Mouse (Mus musculus) c-Kit-positive CD71-negative TER-119-negative erythroid progenitor cells, embryonic 14.5 days (primary cell): ENCODE measurements around the gene Ttll11.
A peak's percentile ranks its signal among the peaks of the same experiment; 100 is the strongest.

Experiments used
- DNase-seq: peaks from one replicate; pipeline ENCODE4 v3.0.0-alpha.2; 2013; ENCODE audit warnings: low read depth

Ttll11 gene

DNA sequence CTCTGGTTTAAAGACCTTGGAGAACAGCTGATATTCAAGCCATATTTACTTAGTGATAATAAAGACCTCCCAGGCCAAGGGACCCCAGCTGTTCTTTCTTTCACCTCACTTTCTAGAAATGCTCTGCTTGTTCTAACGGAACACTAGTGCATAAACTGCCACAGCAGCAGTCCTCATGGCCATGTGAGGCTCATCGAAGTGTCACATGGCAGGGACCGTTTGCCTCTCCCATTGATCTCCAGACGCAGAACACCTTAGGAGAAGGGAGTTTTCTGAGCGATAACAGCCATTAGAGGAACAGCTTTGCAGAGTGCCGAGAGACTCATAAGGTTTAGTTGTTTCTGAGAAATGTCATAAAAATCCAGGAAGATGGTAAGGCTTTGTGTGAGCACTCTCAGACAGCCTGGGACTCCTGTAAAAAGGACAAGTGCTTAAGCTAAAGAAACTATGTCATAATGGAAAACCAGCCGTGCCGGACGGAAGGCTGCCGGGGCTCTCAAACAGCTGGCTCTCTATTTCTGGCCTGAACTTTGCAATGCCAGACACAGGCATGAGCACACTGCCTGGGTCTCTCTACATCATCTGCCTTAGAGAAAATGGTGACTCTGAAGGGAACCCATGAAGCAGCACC, 13.7 kb downstream of the Ttll11 start:
- no peak for DNase-seq

DNA sequence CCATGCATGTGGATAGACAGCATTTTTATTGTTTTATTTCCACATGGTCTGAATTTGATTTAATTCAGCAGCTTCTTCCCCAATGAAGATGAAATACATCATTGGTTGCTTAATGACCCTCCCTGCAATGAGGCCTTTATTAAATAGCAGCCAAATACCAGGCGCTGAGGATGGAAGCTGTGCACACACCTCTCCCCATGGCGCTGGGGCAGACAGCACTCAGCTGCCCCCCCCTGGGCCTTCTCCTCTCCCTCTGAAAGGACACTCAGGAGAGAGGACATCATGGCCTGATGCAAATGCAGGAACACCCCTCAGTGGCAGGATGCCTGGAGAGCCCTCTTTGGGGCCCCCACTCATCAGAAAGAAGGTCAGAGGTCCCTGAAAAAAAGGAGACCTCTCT, 16.4 kb downstream of the Ttll11 start:
- no peak for DNase-seq

DNA sequence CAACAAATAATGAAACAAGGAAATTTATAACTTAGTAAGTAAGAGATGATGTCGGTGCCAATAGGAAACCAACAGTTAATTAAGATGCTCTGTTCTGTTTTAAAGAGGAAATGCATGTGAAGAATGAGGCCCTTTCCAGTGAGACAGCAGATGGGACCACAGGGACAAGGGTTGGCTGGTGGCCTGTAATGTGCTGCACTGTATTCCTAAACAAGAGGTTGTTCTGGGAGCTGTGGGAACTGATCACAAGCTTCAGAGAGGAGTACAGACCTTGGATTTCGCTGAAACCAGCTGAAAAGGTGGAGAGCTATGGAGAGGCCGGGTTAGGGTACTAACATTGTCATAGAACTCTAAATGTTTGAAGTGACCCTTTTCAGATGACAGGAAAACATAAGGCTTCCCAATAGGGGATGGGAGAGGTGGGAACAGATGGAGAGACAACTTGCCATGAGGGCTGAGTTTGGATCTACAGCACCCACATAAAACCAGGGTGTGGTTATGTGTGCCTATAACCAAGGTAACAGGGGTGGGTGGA, 18.1 kb downstream of the Ttll11 start:
- DNase-seq, result no peak

DNA sequence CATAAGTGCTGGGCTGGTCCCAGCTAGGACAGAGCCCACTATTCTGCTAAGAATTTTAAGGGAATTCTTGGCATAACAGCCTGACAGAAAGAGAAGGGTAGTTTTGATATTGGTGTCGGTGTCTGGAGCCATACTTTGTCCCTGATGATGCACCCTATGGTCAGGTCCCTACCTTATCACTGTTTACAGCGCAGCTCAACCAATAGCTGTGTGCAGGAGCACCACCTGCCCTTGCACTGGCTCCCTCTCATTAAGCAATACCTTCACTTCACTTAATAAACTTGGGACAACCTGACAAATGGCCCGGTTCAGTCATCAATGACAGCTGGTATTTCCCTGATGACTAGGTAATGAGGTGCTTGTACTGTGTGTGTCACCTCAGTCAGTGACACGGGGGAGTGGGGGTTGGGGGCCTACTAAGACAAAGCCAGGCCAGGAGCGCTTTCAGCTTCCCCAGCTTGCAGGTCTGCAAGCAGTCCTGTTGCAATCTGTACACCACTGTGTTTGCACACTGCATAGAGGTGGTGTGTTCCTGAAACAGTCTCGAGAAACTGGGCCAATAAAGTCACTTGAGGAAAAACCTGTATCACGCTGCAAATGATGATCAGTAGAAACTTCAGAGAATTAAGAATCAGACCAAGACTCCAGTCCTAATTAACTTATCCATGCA, 22.1 kb downstream of the Ttll11 start:
- DNase-seq, result no peak

DNA sequence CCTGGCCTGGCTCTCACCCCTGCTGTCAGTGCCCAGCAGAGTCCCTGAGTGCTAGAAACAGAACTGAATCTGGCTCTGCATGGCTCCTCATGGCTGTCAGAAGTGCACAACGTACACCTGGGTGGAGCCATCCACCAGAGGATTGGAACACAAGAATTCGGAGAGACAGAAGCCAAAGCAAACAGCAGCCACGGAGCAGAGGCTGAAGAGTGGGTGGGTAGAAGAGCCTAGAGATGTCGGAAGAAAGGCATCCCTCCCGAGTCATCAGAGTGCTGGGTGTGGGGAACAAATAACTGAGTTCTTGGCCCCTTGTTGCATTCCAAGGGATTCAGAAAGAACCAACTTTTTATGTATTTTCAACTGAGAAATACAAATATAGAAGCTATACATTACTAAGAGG, 24.5 kb downstream of the Ttll11 start:
- no peak for DNase-seq

DNA sequence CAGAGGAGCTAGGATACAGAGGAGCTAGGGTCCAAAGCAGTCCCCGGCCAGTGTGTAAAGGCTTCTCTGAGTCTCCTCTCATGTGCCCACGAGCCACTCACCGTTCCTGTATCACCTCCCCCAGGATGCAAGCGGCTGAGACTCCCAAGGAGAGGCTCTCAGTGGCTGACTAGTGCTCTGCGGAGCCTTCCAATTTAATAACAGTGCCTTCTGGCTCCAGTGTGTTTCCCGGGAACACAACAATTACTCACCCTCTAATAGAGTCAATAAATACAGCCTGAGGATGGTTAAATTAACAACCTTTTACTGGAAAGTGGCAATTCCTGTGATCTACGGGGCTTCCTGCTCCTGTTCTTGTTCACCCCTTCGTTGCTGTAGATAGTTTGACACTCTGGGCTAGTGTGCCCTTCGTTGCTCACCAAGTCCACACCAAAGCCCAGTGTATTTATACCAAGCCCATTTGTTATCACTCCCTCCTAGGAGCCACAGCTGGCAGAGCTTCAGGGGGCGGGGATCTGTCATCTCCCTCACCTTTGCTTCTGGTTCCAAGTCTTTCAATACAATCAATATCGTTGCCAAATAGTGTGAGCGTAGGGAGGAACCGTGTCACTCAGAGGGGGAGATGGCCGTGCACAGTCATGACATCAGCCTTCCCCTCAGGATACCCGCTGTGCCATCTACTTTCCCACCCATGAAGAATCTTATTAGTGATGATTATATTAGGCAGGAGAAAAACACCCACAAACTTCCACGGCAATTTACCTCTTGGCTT, 27.3 kb downstream of the Ttll11 start:
- no peak for DNase-seq

DNA sequence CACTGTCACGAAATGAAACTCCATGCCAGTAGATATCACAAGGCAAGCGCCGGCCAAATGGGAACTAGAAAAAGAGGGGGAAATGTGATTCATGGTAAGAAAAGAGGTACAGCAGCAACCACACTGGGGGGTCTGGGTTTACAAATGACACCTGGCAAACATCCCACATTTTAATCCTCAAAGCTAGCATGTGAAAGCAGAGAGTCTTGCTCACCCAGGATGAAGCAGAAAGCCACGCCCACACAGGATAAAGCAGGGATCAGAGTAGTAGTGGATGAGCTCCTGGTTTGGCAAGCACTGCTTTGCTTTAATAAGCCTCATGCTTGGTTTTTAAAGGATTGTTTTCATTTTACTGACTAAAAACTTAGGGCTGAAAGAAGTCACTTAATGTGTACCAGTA, 34.8 kb downstream of the Ttll11 start:
- DNase-seq, result no peak

DNA sequence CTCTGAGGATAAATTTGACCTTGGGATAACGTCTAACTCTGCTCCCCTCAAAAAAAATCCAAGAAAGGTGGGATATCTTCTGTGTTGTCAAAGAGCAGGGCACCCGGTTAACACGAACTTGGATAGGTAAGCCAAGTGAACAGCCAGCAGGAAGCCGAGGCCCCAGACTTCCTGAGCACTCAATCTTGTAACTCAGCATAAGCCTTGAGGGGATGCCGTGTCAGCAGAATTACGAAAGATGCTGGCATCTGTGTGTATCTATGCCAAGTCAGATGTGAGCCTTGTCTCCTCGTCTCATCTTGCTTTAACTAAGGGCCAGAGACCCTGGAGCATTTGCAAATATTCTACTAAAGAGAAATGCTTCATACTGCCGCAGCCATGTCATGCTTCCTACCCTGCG, 36.8 kb downstream of the Ttll11 start:
- DNase-seq, result peak; percentile 8

DNA sequence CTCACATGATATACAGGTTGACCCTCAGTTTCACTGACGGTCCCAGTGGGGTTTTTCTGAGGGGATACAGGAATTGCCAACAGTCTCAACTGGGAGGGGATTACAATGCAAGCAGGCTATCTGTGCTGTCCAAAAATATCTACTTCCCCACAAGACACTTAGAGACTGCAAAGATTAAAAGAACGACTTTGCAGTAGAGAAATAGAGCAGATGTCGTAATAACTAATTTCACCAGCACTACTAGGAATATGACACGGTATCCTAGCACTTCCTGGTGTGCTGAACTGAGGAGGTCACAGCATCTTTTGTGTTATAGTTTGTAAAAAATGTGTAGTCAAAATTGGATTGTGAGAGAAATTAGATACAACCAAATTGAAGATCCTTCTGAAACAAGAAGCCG, 44.7 kb downstream of the Ttll11 start:
- DNase-seq, result no peak

DNA sequence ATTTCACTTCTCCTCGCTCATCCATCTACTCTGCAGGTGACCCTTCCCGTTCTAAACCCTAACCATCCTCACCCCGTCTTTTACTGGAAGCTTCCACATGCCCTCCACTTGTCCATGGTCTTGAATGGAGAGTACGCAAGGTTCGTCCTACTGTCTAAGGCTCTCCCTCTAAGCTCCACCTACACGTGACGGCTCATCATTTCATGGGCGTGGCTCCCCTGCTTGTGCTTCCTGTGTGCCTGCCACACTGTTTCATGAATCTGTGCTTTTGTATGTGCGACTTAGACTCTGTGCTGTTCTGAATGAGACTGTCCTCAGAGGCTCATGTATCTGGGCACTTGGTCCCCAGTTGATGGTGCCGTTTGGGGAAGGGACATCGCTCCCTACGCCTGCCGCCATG, 46.6 kb downstream of the Ttll11 start:
- DNase-seq, result no peak

DNA sequence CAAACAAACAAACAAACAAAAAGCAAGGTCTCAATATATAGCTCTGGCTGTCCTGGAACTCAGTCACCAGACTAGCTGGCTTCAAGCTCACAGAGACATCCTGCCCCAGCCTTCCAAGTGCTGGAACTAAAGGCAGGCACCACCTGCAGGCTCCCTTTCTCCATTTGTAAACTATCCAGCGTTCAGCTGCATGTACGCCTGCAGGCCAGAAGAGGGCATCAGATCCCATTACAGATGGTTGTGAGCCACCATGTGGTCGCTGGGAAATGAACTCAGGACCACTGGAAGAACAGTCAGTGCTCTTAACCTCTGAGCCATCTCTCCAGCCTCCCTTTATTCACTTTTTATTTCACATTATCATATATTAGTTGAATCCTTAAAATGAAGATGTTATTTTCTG, 48.1 kb downstream of the Ttll11 start:
- no peak for DNase-seq

DNA sequence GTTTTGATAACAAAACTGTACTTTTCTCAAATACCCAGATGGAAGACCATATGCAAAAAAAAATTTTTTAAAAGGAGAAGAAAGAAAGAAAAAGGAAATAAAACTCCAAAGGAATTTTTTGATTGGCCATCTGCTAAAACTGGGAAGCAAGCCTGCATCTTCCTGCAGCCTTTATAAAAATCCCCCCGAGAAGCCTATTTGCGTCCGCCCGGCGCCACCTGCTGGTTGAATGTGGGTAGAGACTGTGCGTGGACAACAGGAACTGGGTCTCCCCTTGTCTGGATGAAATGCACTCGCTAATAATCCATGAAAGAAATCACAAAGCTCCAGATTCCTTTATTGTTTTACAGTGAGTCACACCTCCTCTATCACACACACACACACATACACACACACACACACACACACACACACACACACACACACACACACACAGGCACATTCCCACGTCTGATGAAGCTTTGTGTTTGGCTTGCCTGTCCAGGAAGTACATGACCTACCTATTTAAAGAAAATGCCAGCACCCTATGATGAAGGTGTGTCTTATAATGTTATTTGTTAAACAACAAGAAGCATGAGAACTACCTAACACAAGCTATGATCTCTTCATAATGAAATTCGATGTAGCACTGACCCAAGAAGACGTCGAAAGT, 49.1 kb downstream of the Ttll11 start:
- peak; percentile 70 for DNase-seq

DNA sequence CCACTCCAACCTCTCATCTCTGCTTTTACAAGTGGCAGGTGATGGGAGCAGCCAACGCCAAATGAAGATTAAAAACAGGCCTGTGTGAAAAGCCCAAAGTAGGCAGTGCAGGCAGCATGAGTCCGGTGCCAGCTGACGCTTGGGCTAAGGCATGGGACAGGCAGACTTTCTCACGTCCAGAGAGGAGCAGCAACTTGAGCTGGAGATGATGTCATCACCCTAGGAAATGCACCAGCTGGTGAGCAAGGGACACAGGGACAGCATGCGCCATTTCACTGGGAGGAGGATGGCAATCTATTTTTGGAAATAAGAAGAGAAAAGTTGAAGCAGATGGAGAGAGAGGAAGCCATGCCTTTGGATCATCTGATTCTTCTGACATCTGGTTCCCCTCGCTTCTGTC, 51.6 kb downstream of the Ttll11 start:
- no peak for DNase-seq

DNA sequence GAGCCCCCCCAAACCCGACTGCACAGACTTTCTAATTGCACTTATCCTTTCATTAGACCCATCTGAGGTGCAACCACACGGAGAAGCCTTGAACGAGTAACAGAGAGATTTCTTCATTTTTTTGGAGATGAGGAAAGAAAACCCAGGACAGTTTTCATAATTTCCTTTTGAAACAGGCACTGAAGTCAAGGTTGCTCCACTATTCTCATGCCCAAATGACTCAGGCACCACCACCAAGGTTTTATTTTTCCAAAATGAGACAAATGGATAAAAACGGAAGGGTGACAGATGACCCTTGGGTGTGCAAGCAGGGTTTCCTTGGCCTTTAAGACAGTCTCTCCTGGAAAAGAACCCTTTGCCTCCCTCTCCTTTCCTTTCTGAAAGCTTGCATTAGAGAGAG, 54.8 kb downstream of the Ttll11 start:
- DNase-seq, result no peak

DNA sequence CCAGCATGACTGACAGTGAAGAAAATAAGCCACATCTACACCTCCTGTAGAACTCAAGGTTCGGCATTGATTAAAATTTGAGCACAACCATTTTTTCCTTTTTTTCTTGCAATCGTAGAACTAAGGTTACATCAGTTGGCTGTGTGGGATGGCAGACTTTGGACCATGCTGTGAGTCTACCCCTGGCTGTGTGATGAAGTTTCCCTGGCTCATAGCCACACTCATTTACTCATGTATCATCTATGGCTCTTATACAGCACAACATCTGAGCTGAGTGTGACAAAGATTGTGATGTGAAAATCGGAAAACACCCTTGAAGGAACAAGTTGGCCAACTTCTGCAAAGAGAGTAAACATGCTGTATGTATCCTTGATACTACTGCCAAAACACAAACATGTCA, 56.8 kb downstream of the Ttll11 start:
- no peak for DNase-seq

DNA sequence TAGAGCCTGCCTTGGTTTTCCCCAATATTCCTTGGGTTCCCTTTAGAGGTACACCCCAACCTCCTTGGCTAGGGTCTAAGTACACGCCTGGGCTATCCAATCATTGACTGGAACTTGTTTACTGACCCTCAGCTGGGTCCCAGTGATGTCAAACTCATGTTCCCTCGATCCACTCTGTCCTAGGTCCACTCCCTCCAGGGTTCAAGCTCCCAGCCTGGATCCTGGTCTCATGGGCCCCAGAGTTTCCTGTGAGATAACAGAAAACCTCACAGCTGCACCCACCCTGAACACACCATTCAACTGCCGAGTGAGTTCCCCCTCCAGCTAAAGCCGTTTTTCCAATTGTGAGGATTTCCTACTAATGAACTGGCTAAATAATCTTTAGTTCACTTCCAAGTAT, 67.6 kb downstream of the Ttll11 start:
- no peak for DNase-seq

DNA sequence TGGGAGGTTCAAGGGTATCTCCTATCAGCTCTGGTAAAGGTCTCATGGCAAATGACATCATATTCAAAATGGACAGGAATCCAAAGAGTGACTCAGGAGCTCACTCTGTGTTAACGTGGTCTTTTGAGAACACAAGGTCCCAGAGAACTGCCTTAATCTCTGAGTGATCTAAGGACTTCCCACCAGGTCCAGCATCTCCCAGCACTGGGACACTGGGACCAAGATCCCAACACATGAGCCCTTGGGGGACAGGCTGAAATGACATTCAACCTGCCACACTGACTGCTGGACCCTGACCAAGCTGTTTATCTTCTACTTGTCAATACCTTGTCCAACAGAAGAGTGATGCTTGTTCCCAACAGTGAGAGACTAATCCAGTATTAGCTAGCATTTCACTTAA, 68.0 kb downstream of the Ttll11 start:
- DNase-seq, result no peak

DNA sequence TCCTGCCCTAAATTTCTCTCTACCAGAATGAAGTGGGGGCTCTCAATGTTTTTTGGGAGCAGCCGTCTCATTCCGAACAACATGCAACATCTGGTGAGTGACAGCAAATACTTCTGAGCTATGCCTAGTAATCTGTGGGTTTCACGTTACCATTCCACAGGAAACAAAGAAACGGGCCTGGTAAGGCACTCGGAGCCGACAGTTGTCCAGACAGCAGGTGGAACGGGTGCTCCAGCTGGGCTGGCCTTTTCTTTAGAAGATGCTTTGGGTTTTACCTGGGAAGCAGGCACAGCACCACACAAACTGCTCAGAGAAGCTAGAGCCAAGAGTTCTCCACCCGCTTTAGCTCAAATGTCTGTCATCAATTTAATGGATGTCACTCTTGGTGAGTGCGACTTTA, 69.0 kb downstream of the Ttll11 start:
- DNase-seq, result no peak

DNA sequence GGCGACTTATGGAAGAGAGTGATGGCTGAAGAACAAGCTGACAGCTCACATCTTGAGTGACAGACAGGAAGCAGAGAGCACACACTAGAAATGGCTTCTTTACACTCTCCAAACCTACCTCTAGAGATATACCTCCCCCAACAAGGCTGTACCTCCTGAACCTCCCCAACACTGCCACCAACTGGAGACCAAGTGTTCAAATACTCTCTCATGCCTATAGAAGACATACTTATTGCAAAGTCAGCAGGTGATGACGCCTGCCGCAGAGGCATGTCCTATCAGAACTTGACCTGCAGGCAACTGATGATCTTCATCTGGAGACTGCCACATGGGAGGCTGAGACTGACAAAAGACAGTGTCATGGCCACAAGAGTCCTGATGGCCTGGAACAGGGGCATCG, 70.4 kb downstream of the Ttll11 start:
- no peak for DNase-seq

DNA sequence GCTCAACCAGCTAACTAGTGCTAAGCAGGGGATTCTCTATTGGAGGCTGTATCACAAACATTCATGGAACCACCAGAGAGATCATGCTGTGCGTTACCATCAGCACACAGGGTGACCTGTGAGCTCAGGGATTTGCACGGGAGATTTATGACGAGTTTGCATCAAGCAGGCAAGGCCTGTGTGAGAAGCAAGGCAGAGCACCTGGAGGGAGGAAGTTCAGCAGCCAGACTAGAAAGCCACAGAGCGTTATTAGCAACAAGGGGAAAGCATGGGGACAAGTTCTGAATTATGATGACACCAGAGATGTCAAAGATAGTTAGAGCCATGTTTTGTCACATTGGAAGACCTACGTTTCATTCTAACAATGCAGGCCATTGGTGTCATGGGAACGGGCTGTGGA, 72.1 kb downstream of the Ttll11 start:
- DNase-seq, result no peak

DNA sequence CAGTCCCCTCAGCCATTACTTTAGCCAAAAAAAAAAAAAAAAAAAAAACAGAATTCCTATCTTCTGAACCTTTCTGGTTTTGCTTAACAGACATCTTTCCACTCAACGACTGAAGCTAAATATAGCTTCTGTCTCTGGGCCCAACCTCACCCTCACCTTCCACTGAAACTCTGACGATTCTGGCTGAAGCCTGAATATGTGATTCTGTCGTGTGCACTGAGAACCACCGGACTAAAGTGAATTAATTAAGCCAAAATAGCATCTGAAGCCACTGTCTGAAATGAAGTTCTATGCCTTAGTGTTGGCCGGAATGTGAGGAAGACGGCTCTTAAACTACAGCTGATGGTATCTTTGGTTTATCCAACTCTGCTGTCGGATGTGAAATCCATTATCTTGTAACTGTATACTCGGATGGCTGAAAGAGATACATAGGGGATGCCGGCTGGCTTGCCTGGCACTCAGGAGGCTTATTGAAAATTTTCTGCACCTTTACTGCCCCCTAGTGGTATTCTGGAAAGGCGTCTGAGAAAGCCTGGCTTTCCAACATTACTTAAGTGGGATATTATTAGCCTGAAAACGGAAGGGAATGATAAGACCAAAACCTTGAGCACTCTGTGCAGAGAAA, 73.4 kb downstream of the Ttll11 start:
- peak; percentile 56 for DNase-seq

DNA sequence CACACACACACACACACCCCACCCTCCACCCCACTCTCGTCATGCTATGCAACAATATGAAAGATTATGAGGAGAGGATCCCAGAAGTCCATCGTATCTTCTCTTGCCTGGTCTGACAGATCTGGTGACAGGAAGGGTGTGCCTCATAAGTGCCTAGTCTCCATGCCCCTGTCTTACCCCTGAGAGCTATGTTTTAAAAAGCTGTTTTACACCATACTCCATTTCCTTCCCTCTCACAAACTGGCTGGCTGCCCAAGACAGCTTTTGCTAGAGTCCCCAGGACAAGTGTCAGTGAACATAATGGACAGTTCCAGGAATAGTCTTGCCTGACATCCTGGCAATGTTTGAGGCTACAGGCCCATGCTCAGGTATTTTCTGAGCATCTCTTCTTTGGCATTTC, 78.9 kb downstream of the Ttll11 start:
- no peak for DNase-seq
